Mouse (Mus musculus): ENCODE results near the gene Pfkfb4.

GRCm38 (mm10) chr9:109060184-109060897, 68.8 kb downstream of the Pfkfb4 start:
- TF ChIP-seq CTCF (IDR thresholded peaks at IDR 0.05) (no peak), EP300 (IDR thresholded peaks at IDR 0.05) (no peak)

All from lung, postnatal 0 days (tissue).